In genomic region chr13:42093268-42094042, GRCm38 (mm10) we compare ENCODE assay signal across 12 mouse cellular contexts. TPM values are rescaled to one million over a fixed set of nuclear protein-coding genes. Genes with fewer than 3 reads are reported as not detected.
DNase-seq lines count a peak whose midpoint lies in the region; ATAC-seq and TF ChIP-seq lines count a peak whose summit lies in the region.
"Had no signal": no experiment of that assay in that cellular context is flagged by ENCODE, and none has a peak within 500 bp of the region (broad histone marks: within the 10 kb centered on the region; RNA-seq: fewer than 3 reads in every experiment).

No protein-coding gene starts in this region.

- no peak overlapping the region for H3K9ac ChIP-seq in heart, embryonic 12.5 days
- H3K9ac ChIP-seq in CH12.LX (ENCODE audit: insufficient read depth, low read depth), result peak overlapping the region; percentile 32; the same call in 1 of the 2 replicates
- H3K9ac ChIP-seq: forebrain, embryonic 13.5 days; midbrain, embryonic 12.5 days had no signal

- in situ Hi-C loops in CH12.LX (cut with MboI; ENCODE audit: low pct_ligation_motif_present, low pct_unique_long_range_greater_than_20kb, low sequenced_read_pairs), result no loop called here

- H3K4me2 ChIP-seq in heart, embryonic 12.5 days, result no peak overlapping the region
- H3K4me2 ChIP-seq in CH12.LX (ENCODE audit: insufficient read depth, low read depth, poor library complexity, severe bottlenecking), result peak overlapping the region; percentile 60
- H3K4me2 ChIP-seq: forebrain, embryonic 13.5 days; midbrain, embryonic 12.5 days had no signal

- TF ChIP-seq RAD21 in CH12.LX (IDR thresholded peaks at IDR 0.05; ENCODE audit: low read depth, low read length), result peak; percentile 14

- peak; percentile 82 for TF ChIP-seq EP300 in CH12.LX (IDR thresholded peaks at IDR 0.05; ENCODE audit: low read length)

- dilution Hi-C loops in CH12.LX (cut with MboI; ENCODE audit: extremely low pct_ligation_motif_present, extremely low pct_unique_long_range_greater_than_20kb, low sequenced_read_pairs), result no loop called here

- 63% methylated on average over 12 of the region's 12 CpGs for WGBS in heart, embryonic 10.5 days
- 52% methylated on average over 12 of the region's 12 CpGs for WGBS in heart, embryonic 12.5 days

- no peak for TF ChIP-seq CTCF in CH12.LX (conservative IDR thresholded peaks at IDR 0.05 in 1 of 2, IDR thresholded peaks at IDR 0.05 in 1 of 2; ENCODE audit: low read depth in 2 of 2, low read length in 2 of 2)

- no peaks in the 10 kb centered on the region for H3K9me3 ChIP-seq in heart, embryonic 10.5 days
- H3K9me3 ChIP-seq in heart, embryonic 12.5 days (replicated peaks), result peaks cover 5% of the 10 kb centered on the region
- H3K9me3 ChIP-seq in CH12.LX (replicated peaks; ENCODE audit: low read length), result peaks cover 7% of the 10 kb centered on the region
- H3K9me3 ChIP-seq: forebrain, embryonic 13.5 days had no signal

- H3K27me3 ChIP-seq in heart, embryonic 10.5 days (ENCODE audit: insufficient read depth, poor library complexity, severe bottlenecking), result no peaks in the 10 kb centered on the region
- H3K27me3 ChIP-seq in heart, embryonic 12.5 days (replicated peaks), result no peaks in the 10 kb centered on the region
- no peaks in the 10 kb centered on the region for H3K27me3 ChIP-seq in CH12.LX (replicated peaks)
- H3K27me3 ChIP-seq: forebrain, embryonic 13.5 days; midbrain, embryonic 12.5 days had no signal

- H3K4me3 ChIP-seq in heart, embryonic 10.5 days, result no peak overlapping the region
- H3K4me3 ChIP-seq in heart, embryonic 12.5 days, result no peak overlapping the region
- no peak overlapping the region for H3K4me3 ChIP-seq in CH12.LX (replicated peaks in 1 of 3; ENCODE audit: low read depth in 2 of 3, low read length in 2 of 3, poor library complexity in 1 of 3)
- H3K4me3 ChIP-seq: forebrain, embryonic 13.5 days; midbrain, embryonic 12.5 days had no signal

- peaks cover 36% of the 10 kb centered on the region for H3K4me1 ChIP-seq in heart, embryonic 10.5 days
- H3K4me1 ChIP-seq in heart, embryonic 12.5 days (replicated peaks), result peaks cover 48% of the 10 kb centered on the region
- H3K4me1 ChIP-seq in CH12.LX (ENCODE audit: control insufficient read depth in 1 of 2, insufficient read depth in 2 of 2), result peaks cover 34 to 66% of the 10 kb centered on the region in 2 experiments

- H3K36me3 ChIP-seq in heart, embryonic 10.5 days, result peaks cover 8% of the 10 kb centered on the region
- peaks cover 5% of the 10 kb centered on the region; the same call in 1 of the 2 replicates for H3K36me3 ChIP-seq in heart, embryonic 12.5 days
- peaks cover 37 to 71% of the 10 kb centered on the region in 2 experiments for H3K36me3 ChIP-seq in CH12.LX (replicated peaks in 1 of 2; ENCODE audit: control insufficient read depth in 1 of 2, insufficient read depth in 1 of 2, low read length in 1 of 2)

- peak; percentile 74 for DNase-seq in heart, embryonic 10.5 days (ENCODE audit: low spot score)
- peak; percentile 79 for DNase-seq in CH12.LX (ENCODE audit: extremely low read depth)
- peak; percentile 39 for DNase-seq in naive thymus-derived CD4-positive, alpha-beta T cell, adult 2 months (ENCODE audit: low read depth)
- no peak for DNase-seq in cerebellum, postnatal 25 days
- DNase-seq in left cerebral cortex, adult 8-10 months (ENCODE audit: low spot score in 2 of 2), result no peak
- no peak for DNase-seq in urinary bladder, postnatal 4 days (ENCODE audit: low spot score in 2 of 2)
- DNase-seq: embryo, embryonic 11 days; lung, adult 18-20 months had no signal

- H3K27ac ChIP-seq in heart, embryonic 10.5 days, result peak overlapping the region; percentile 38; the same call in 1 of the 2 replicates
- H3K27ac ChIP-seq in heart, embryonic 12.5 days (ENCODE audit: poor library complexity, severe bottlenecking), result no peak overlapping the region
- H3K27ac ChIP-seq in CH12.LX (ENCODE audit: insufficient read depth, low read depth), result peak overlapping the region; percentile 33; the same call in 1 of the 2 replicates
- H3K27ac ChIP-seq: forebrain, embryonic 13.5 days; midbrain, embryonic 12.5 days had no signal

- 0 out of 2 replicates have a peak, but pooled peaks have one; percentile 32 for TF ChIP-seq POLR2A in CH12.LX (IDR thresholded peaks at IDR 0.05; ENCODE audit: low read depth, low read length)

- H3K79me2 ChIP-seq in CH12.LX (replicated peaks; ENCODE audit: control insufficient read depth, extremely low read depth, insufficient read depth, poor library complexity, severe bottlenecking), result peaks cover 75% of the 10 kb centered on the region

- no peak for ATAC-seq in heart, embryonic 12.5 days (ENCODE audit: insufficient number of reproducible peaks, low FRiP score)
- ATAC-seq in inflammation-experienced regulatory T-cells, adult 6 months, result peak; percentile 65
- ATAC-seq: forebrain, embryonic 13.5 days had no signal

TF ChIP-seq in CH12.LX, 34 proteins besides CTCF, POLR2A, EP300 and RAD21:
- TF ChIP-seq ELF1 (IDR thresholded peaks at IDR 0.05; ENCODE audit: low read depth, low read length), result no peak
- no peak for TF ChIP-seq HCFC1 (IDR thresholded peaks at IDR 0.05; ENCODE audit: low read depth, low read length)
- peak; percentile 11; the same call in 1 of the 2 replicates for TF ChIP-seq SMC3 (IDR thresholded peaks at IDR 0.05; ENCODE audit: low read depth, low read length)
- TF ChIP-seq UBTF (IDR thresholded peaks at IDR 0.05; ENCODE audit: low read depth, low read length), result no peak
- no peak for TF ChIP-seq ZC3H11A (IDR thresholded peaks at IDR 0.05; ENCODE audit: low read depth, low read length)
- no peak for TF ChIP-seq JUN (IDR thresholded peaks at IDR 0.05; ENCODE audit: insufficient read depth, low read depth, low read length)
- TF ChIP-seq BHLHE40 (IDR thresholded peaks at IDR 0.05; ENCODE audit: low read depth, low read length), result peak; percentile 66; the same call in 1 of the 2 replicates
- TF ChIP-seq JUND (conservative IDR thresholded peaks at IDR 0.05; ENCODE audit: low read depth, low read length), result no peak; the same call in 1 of the 2 replicates
- TF ChIP-seq MAX (IDR thresholded peaks at IDR 0.05; ENCODE audit: low read length), result no peak
- TF ChIP-seq NELFE (IDR thresholded peaks at IDR 0.05; ENCODE audit: low read depth, low read length), result no peak
- no peak for TF ChIP-seq ZMIZ1 (IDR thresholded peaks at IDR 0.05; ENCODE audit: low read depth, low read length)
- TF ChIP-seq CHD2 (IDR thresholded peaks at IDR 0.05; ENCODE audit: low read length), result no peak
- 0 out of 2 replicates have a peak, but pooled peaks have one; percentile 13 for TF ChIP-seq CHD1 (IDR thresholded peaks at IDR 0.05; ENCODE audit: low read depth, low read length)
- no peak for TF ChIP-seq GABPA (IDR thresholded peaks at IDR 0.05; ENCODE audit: insufficient replicate concordance, low read depth, low read length)
- TF ChIP-seq PAX5 (IDR thresholded peaks at IDR 0.05; ENCODE audit: low read length), result no peak
- TF ChIP-seq E2F4 (IDR thresholded peaks at IDR 0.05; ENCODE audit: insufficient replicate concordance, low read depth, low read length), result no peak
- TF ChIP-seq MAFK (IDR thresholded peaks at IDR 0.05; ENCODE audit: insufficient replicate concordance, low read length), result no peak
- TF ChIP-seq IRF4 (IDR thresholded peaks at IDR 0.05; ENCODE audit: low read depth, low read length), result peak; percentile 89
- TF ChIP-seq MXI1 (IDR thresholded peaks at IDR 0.05; ENCODE audit: low read depth, low read length), result no peak
- TF ChIP-seq RCOR1 (conservative IDR thresholded peaks at IDR 0.05; ENCODE audit: low read depth, low read length), result no peak
- no peak for TF ChIP-seq NRF1 (IDR thresholded peaks at IDR 0.05; ENCODE audit: low read depth, low read length)
- TF ChIP-seq ZNF384 (IDR thresholded peaks at IDR 0.05; ENCODE audit: low read depth, low read length), result no peak
- no peak for TF ChIP-seq SIN3A (IDR thresholded peaks at IDR 0.05; ENCODE audit: low read length)
- TF ChIP-seq MEF2A (IDR thresholded peaks at IDR 0.05; ENCODE audit: borderline replicate concordance, low read depth, low read length), result peak; percentile 57; the same call in 1 of the 2 replicates
- TF ChIP-seq KAT2A (IDR thresholded peaks at IDR 0.05; ENCODE audit: insufficient replicate concordance, low read length), result no peak
- TF ChIP-seq USF2 (conservative IDR thresholded peaks at IDR 0.05; ENCODE audit: low read depth, low read length), result no peak
- TF ChIP-seq USF1 (IDR thresholded peaks at IDR 0.05; ENCODE audit: low read depth, low read length), result no peak
- no peak for TF ChIP-seq POLR2AphosphoS2 (IDR thresholded peaks at IDR 0.05; ENCODE audit: low read depth, low read length)
- TF ChIP-seq ETS1 (conservative IDR thresholded peaks at IDR 0.05; ENCODE audit: low read depth, low read length), result peak; percentile 63
- no peak for TF ChIP-seq ZKSCAN1 (IDR thresholded peaks at IDR 0.05; ENCODE audit: borderline replicate concordance, low read depth, low read length)
- TF ChIP-seq TBP (conservative IDR thresholded peaks at IDR 0.05; ENCODE audit: low read depth, low read length), result no peak
- TF ChIP-seq TCF12 (IDR thresholded peaks at IDR 0.05; ENCODE audit: low read depth, low read length), result peak; percentile 65; the same call in 1 of the 2 replicates
- TF ChIP-seq MAZ (IDR thresholded peaks at IDR 0.05; ENCODE audit: low read depth, low read length), result peak; percentile 95
- TF ChIP-seq MYC (IDR thresholded peaks at IDR 0.05; ENCODE audit: low read depth, low read length), result no peak

RNA-seq across cellular contexts. Expression of gene Hivep1, which starts 41.6 kb away (rescaled TPM):
- 7.5 and 8.2 TPM in 2 replicates for polyA plus RNA-seq in heart, embryonic 10.5 days (2016; fragmentation: Nextera tagmentation; extraction: Ambion mirVana)
- polyA plus RNA-seq in heart, embryonic 12.5 days (2016; fragmentation: Nextera tagmentation; extraction: Ambion mirVana), result 10.2 and 10.8 TPM in 2 replicates
- total RNA-seq in CH12.LX (2012; rRNA removed) (18.5 and 24.9 TPM in 2 replicates), CH12.LX (2014; rRNA removed) (7.0 and 7.5 TPM in 2 replicates)
- 46.4 and 53.3 TPM in 2 replicates for polyA plus RNA-seq in CH12.LX (2012; ENCODE audit: insufficient read length, low read depth)
- 10 to 100 TPM; 10.7 to 17.4 (median 10.7) TPM for polyA plus RNA-seq in inflammation-experienced regulatory T-cells, adult 6 months (2017; shearing (Covaris generic))
- 10 to 100 TPM; 47.6 to 60.6 (median 51.3) TPM for total RNA-seq in left cerebral cortex, adult 8-10 months (2022)

Comparison
In these comparisons a context has a peak if more than half of its experiments do, and no peak if none do; other contexts are left out.
1. DNase-seq: peak in heart, embryonic 10.5 days (single experiment), CH12.LX (single experiment) and naive thymus-derived CD4-positive, alpha-beta T cell, adult 2 months (single experiment); none in cerebellum, postnatal 25 days (0 of 2), left cerebral cortex, adult 8-10 months (0 of 2) and urinary bladder, postnatal 4 days (0 of 2).